Mouse (Mus musculus): ENCODE data around the gene Smad1.

DNA sequence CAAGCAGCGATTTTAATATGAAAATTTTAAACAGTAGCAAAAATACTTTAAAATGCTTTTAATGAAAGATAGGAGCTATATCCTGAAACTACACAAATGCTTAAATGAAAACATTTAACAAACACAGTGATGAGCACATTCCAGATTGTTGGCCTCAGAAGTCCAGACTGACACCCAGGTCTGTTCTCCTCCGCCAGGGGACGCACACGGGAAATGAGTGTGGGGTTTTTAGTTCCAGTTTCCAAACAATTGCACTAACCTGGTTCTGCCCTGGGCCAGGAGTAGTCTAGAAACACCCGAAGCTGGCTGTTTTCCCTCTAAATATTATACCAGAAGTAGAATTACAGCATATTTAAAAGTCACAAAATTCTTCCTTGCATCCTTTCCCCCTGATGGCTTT lies 99.6 kb downstream of the Smad1 start:
- TF ChIP-seq CTCF (IDR thresholded peaks at IDR 0.05; ENCODE audit: low read depth) (0 out of 2 replicates have a peak, but pooled peaks have one; percentile 9), EP300 (IDR thresholded peaks at IDR 0.05; ENCODE audit: low read depth) (no peak)
